Mouse (Mus musculus) forebrain, postnatal 0 days (tissue): ENCODE results near the gene Armcx4. TPM values are rescaled to one million over a fixed set of nuclear protein-coding genes. Genes with fewer than 3 reads are reported as not detected.

ENCODE experiments used
- ATAC-seq: fragments of 200-750 bp; cut with Nextera tagmentation; 2 replicates; pipeline ENCODE4 v1.8.0; 2017; ENCODE audit warnings: mild to moderate bottlenecking, moderate library complexity
- DNase-seq: peaks from one replicate; pipeline ENCODE4 v3.0.0-alpha.2; 2015
- H3K27ac ChIP-seq: fragments of 300-500 bp; sonication (generic); 2 replicates; pipeline ENCODE4 v1.5.1; 2014; ENCODE audit warnings: low read depth, mild to moderate bottlenecking, antibody characterized with exemption, low read length, moderate library complexity, mixed read lengths
- H3K27me3 ChIP-seq: fragments of 300-500 bp; sonication (generic); 2 replicates; pipeline ENCODE4 v1.6.1; 2014; ENCODE audit warnings: mild to moderate bottlenecking, low read length, mixed read lengths; ENCODE audit not compliant: insufficient read depth
- H3K36me3 ChIP-seq: fragments of 300-500 bp; sonication (generic); 2 replicates; pipeline ENCODE4 v1.6.1; 2014; ENCODE audit warnings: mild to moderate bottlenecking, moderate library complexity; ENCODE audit not compliant: insufficient read depth
- H3K4me1 ChIP-seq: fragments of 300-500 bp; sonication (generic); 2 replicates; pipeline ENCODE4 v1.6.1; 2014; ENCODE audit warnings: antibody characterized with exemption; ENCODE audit not compliant: insufficient read depth
- H3K4me2 ChIP-seq: fragments of 300-500 bp; sonication (generic); 2 replicates; pipeline ENCODE4 v1.6.1; 2014; ENCODE audit warnings: low read depth, mild to moderate bottlenecking, moderate library complexity
- H3K4me3 ChIP-seq: fragments of 300-500 bp; sonication (generic); 2 replicates; pipeline ENCODE4 v1.5.1; 2014; ENCODE audit warnings: low read depth, low read length, mixed read lengths
- H3K9ac ChIP-seq: fragments of 300-500 bp; sonication (generic); 2 replicates; pipeline ENCODE4 v1.6.1; 2014; ENCODE audit warnings: mild to moderate bottlenecking
- H3K9me3 ChIP-seq: fragments of 300-500 bp; sonication (generic); 2 replicates; pipeline ENCODE4 v1.6.1; 2016; ENCODE audit warnings: low read length
- CTCF ChIP-seq: sonication (generic); IDR thresholded peaks from 2 replicates; pipeline ENCODE4 v1.5.1; 2016; ENCODE audit warnings: antibody characterized with exemption, control low read depth, low read depth
- WGBS: fragments of 180-500 bp; shearing (Covaris S2); extraction: QIAGEN DNeasy Blood & Tissue Kit; methylation state at CpG from one replicate; pipeline ENCODE4 v1.1.7; 2014; 5-methylcytosine and 5-hydroxymethylcytosine counted together
- polyA plus RNA-seq: library from polyadenylated mRNA; unstranded; fragments of >200 nt; fragmentation: Nextera tagmentation; extraction: Ambion mirVana; gene quantifications from 2 replicates; pipeline ENCODE4 v1.2.1, GENCODE M21; 2015
- total RNA-seq: library from RNA; depleted of rRNA; stranded (reverse); fragments of >200 nt; gene quantifications from 2 replicates; pipeline ENCODE4 v1.2.3, GENCODE M21; 2014

Gene Armcx4
- total and polyA plus RNA-seq, 2 experiments from 2014 or later, result 5.9 to 26.6 TPM

- H3K4me1 ChIP-seq, result no peaks in the 10 kb centered on the region
- no peak overlapping the region for H3K4me3 ChIP-seq
- no peak for TF ChIP-seq CTCF
- DNase-seq, result no peak
- H3K9ac ChIP-seq, result no peak overlapping the region
- no peak overlapping the region for H3K4me2 ChIP-seq
- H3K36me3 ChIP-seq, result no peaks in the 10 kb centered on the region
- H3K9me3 ChIP-seq, result no peaks in the 10 kb centered on the region
- H3K27me3 ChIP-seq, result no peaks in the 10 kb centered on the region
- ATAC-seq, result no peak
- WGBS, result 29% methylated on average over 5 of the region's 5 CpGs
- no peak overlapping the region for H3K27ac ChIP-seq
Measured at GRCm38 (mm10) chrX:134675022-134675421, 11.3 kb upstream of the Armcx4 start.

- Histone ChIP-seq H3K4me3 (no peak overlapping the region), H3K27me3 (no peaks in the 10 kb centered on the region), H3K4me1 (no peaks in the 10 kb centered on the region), H3K27ac (no peak overlapping the region), H3K4me2 (no peak overlapping the region), H3K9me3 (no peaks in the 10 kb centered on the region), H3K9ac (no peak overlapping the region), H3K36me3 (no peaks in the 10 kb centered on the region)
- 52% methylated on average over 1 of the region's 1 CpGs for WGBS
- no peak for ATAC-seq
- TF ChIP-seq CTCF, result no peak
- DNase-seq, result no peak
Measured at GRCm38 (mm10) chrX:134675959-134676358, 10.4 kb upstream of the Armcx4 start.

- Histone ChIP-seq H3K4me2 (peak overlapping the region; percentile 47), H3K9me3 (no peaks in the 10 kb centered on the region), H3K4me1 (no peaks in the 10 kb centered on the region), H3K27me3 (no peaks in the 10 kb centered on the region), H3K4me3 (peak overlapping the region; percentile 55; the same call in 1 of the 2 replicates), H3K9ac (peak overlapping the region; percentile 73), H3K27ac (peak overlapping the region; percentile 89), H3K36me3 (0 out of 2 replicates have a peak, but pooled peaks cover 8% of the 10 kb centered on the region)
- no peak for ATAC-seq
- whole genome bisulfite sequencing, result 37% methylated on average over 5 of the region's 5 CpGs
- no peak for TF ChIP-seq CTCF
- DNase-seq, result no peak
Measured at GRCm38 (mm10) chrX:134684936-134685335, 1.4 kb upstream of the Armcx4 start.

DNA sequence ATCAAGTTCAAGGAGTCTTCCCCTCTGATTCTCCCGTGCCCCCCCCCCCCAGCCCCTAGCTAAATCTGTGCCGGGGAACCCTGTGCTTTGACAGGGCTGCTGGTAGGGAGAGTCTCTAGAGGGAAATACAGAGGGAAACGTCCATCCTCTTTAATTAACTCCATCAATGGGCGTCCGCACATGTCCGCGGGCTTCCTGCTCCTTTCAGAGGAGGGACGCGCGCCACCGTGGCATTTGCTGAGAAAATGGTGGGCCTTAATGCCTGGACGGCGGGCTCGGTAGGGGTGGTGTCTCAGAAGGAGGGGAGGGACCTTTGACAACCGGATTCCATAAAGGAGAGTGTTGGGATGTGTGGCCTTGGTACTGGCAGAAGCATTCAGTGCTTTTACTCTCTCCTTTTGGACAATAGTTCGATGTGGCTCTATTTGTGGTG is 436 bp downstream of the Armcx4 start:
- H3K4me1 ChIP-seq, result no peaks in the 10 kb centered on the region
- WGBS, result 15% methylated on average over 16 of the region's 16 CpGs
- H3K4me2 ChIP-seq, result peak overlapping the region; percentile 47
- no peak for TF ChIP-seq CTCF
- peak; percentile 55 for DNase-seq
- peak overlapping the region; percentile 73 for H3K9ac ChIP-seq
- H3K4me3 ChIP-seq, result peak overlapping the region; percentile 55
- ATAC-seq, result peak; percentile 30
- peaks cover 19% of the 10 kb centered on the region; the same call in 1 of the 2 replicates for H3K36me3 ChIP-seq
- no peaks in the 10 kb centered on the region for H3K27me3 ChIP-seq
- peak overlapping the region; percentile 89 for H3K27ac ChIP-seq
- H3K9me3 ChIP-seq, result no peaks in the 10 kb centered on the region

DNA sequence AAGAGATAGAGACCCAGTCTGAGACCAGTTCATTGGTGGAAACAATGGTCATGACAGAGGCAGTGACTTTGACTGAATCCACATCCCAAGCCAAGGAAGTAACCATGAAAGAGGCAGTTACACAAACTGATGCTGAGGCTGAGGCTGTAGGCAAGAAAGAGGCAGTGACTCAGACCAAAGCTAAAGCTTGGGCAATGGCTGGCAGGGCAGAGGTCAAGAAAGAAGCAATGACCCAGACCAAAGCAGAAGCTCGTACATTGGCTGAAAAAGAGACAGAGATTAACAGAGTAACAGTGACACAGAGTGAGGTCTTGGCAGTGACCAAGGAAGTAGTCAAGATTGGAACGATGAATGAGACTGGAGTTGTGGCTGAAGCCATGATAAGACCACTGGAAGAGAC is 3.4 kb downstream of the Armcx4 start:
- Histone ChIP-seq H3K4me3 (no peak overlapping the region), H3K4me2 (no peak overlapping the region), H3K9me3 (no peaks in the 10 kb centered on the region), H3K9ac (no peak overlapping the region), H3K4me1 (no peaks in the 10 kb centered on the region), H3K27me3 (no peaks in the 10 kb centered on the region), H3K27ac (no peak overlapping the region), H3K36me3 (peaks cover 25% of the 10 kb centered on the region; the same call in 1 of the 2 replicates)
- DNase-seq (no peak), ATAC-seq (no peak)
- no peak for TF ChIP-seq CTCF
- 87% methylated on average over 2 of the region's 2 CpGs for WGBS

GRCm38 (mm10) chrX:134690871-134691539 is 4.7 kb downstream of the Armcx4 start:
- H3K27ac ChIP-seq, result no peak overlapping the region
- WGBS, result 79% methylated on average over 10 of the region's 10 CpGs
- peaks cover 25% of the 10 kb centered on the region; the same call in 1 of the 2 replicates for H3K36me3 ChIP-seq
- no peak for DNase-seq
- no peaks in the 10 kb centered on the region for H3K9me3 ChIP-seq
- no peak for TF ChIP-seq CTCF
- no peak for ATAC-seq
- no peaks in the 10 kb centered on the region for H3K4me1 ChIP-seq
- H3K4me3 ChIP-seq, result no peak overlapping the region
- H3K9ac ChIP-seq, result no peak overlapping the region
- no peaks in the 10 kb centered on the region for H3K27me3 ChIP-seq
- no peak overlapping the region for H3K4me2 ChIP-seq

DNA sequence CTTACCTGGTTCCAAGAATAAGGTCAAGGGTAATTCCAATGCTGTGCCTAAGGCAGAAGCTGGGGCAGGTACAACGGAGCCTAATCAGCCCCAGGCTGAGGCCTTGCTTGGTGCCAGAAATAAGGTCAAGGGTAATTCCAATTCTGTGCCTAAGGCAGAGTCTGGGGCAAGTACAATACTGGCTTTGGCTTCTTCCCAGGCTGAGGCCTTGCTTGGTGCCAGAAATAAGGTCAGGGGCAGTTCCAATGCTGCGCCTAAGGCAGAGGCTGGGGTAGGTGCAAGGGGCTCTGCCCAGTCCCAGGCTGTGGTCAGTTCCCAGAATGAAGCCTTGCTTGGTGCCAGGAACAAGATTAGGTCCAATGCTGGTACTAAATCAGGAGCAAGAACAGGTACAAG is 5.2 kb downstream of the Armcx4 start:
- Histone ChIP-seq H3K9me3 (no peaks in the 10 kb centered on the region), H3K27me3 (no peaks in the 10 kb centered on the region), H3K4me3 (no peak overlapping the region), H3K4me2 (no peak overlapping the region), H3K9ac (no peak overlapping the region), H3K4me1 (no peaks in the 10 kb centered on the region), H3K27ac (no peak overlapping the region), H3K36me3 (peaks cover 25% of the 10 kb centered on the region; the same call in 1 of the 2 replicates)
- no peak for DNase-seq
- 90% methylated on average over 2 of the region's 2 CpGs for WGBS
- no peak for ATAC-seq
- TF ChIP-seq CTCF, result no peak
